Mouse (Mus musculus) stomach, embryonic 14.5 days (tissue): ENCODE measurements at regions not wholly inside any gene's neighbourhood (a gene's known extent, or its start where the extent isn't known, plus 50 kb on each side); places are given as distances from the start of the nearest gene placed in this dataset.
"Not testable (repeated sequence)": the region's sequence is repeated elsewhere in the genome, so short reads cannot be mapped to it uniquely, and the experiment has no call there.

Experiments used
- ATAC-seq: fragments of 200-750 bp; cut with Nextera tagmentation; 2 replicates; pipeline ENCODE4 v1.8.0; 2017; ENCODE audit warnings: low read depth, moderate TSS enrichment; ENCODE audit not compliant: insufficient number of reproducible peaks, insufficient read depth, low FRiP score
- H3K27ac ChIP-seq: fragments of 300-500 bp; sonication (generic); 2 replicates; pipeline ENCODE4 v1.5.1; 2014; ENCODE audit warnings: mild to moderate bottlenecking, low read length, moderate library complexity, mixed read lengths
- H3K27me3 ChIP-seq: fragments of 300-500 bp; sonication (generic); 2 replicates; pipeline ENCODE4 v1.6.1; 2014; ENCODE audit warnings: low read length, control low read depth, mixed read lengths; ENCODE audit not compliant: control insufficient read depth, insufficient read depth
- H3K36me3 ChIP-seq: fragments of 300-500 bp; sonication (generic); 2 replicates; pipeline ENCODE4 v1.6.1; 2014; ENCODE audit warnings: mild to moderate bottlenecking, control low read depth, low read length, moderate library complexity, mixed read lengths; ENCODE audit not compliant: control insufficient read depth, insufficient read depth
- H3K4me1 ChIP-seq: fragments of 300-500 bp; sonication (generic); 2 replicates; pipeline ENCODE4 v1.6.1; 2014; ENCODE audit warnings: low read length, control low read depth, mixed read lengths; ENCODE audit not compliant: control insufficient read depth, insufficient read depth
- H3K4me2 ChIP-seq: fragments of 300-500 bp; sonication (generic); replicated peaks from 2 replicates; pipeline ENCODE4 v1.6.1; 2014; ENCODE audit warnings: low read depth, low read length, control low read depth
- H3K4me3 ChIP-seq: fragments of 300-500 bp; sonication (generic); 2 replicates; pipeline ENCODE4 v1.5.1; 2014; ENCODE audit warnings: low read depth, low read length, control low read depth
- H3K9ac ChIP-seq: fragments of 300-500 bp; sonication (generic); replicated peaks from 2 replicates; pipeline ENCODE4 v1.6.1; 2014; ENCODE audit warnings: low read depth, mild to moderate bottlenecking, control low read depth, low read length, moderate library complexity, mixed read lengths
- H3K9me3 ChIP-seq: fragments of 300-500 bp; sonication (generic); 2 replicates; pipeline ENCODE4 v1.6.1; 2016; ENCODE audit warnings: low read depth, low read length, control low read depth; ENCODE audit not compliant: control insufficient read depth
- WGBS: fragments of 180-500 bp; shearing (Covaris S2); extraction: QIAGEN DNeasy Blood & Tissue Kit; methylation state at CpG from one replicate; pipeline ENCODE4 v1.1.7; 2014; 5-methylcytosine and 5-hydroxymethylcytosine counted together

DNA sequence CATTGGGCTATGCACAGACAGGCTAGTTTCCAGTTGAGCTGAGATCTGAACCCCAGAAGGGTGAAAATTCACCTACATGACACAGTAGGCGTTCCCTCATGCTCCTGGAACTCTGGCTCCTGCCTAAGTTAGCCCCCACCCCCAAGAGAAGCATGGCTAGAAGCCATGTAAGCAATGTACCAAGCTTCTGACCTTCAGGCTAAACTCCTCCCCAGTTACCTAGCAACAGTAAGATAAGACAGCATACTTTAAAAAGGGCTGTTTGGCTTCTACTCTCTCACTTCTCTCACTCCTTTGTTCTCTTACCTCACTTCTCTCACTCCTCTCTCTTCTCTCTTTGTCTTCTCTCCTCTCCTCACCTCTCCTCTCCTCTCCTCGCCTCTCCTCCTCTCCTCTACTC is 629.7 kb upstream of the Prmt6 start:
- H3K36me3 ChIP-seq, H3K4me2 ChIP-seq, H3K9ac ChIP-seq, H3K4me3 ChIP-seq, H3K9me3 ChIP-seq, H3K4me1 ChIP-seq, ATAC-seq, H3K27me3 ChIP-seq, H3K27ac ChIP-seq: not testable (repeated sequence)
- 40% methylated on average over 2 of the region's 2 CpGs for WGBS

DNA sequence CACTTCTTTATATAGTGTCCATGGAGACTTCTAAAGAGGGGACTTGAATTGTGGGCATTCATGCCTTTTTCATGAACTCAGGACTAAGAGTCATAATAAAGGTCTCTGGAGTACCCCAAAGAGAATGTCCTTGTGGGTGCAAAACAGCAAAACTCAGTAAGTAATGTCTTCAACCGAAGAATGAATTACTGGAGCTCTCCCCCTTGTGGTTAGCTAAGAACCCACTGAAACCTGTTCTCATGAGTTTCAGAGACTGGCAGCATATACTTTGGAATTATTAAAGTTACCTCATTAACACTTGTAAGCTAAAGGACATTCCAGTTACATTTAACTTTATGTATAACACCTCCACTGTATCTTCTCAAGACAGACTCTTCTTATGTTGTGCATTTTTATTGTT is 615.2 kb upstream of the Prmt6 start:
- ATAC-seq: no peak
- Histone ChIP-seq H3K27ac (no peak overlapping the region), H3K4me3 (no peak overlapping the region), H3K9me3 (no peaks in the 10 kb centered on the region), H3K36me3 (no peaks in the 10 kb centered on the region), H3K4me2 (no peak overlapping the region), H3K27me3 (no peaks in the 10 kb centered on the region), H3K4me1 (no peaks in the 10 kb centered on the region), H3K9ac (no peak overlapping the region)
- 62% methylated on average over 1 of the region's 1 CpGs for WGBS

DNA sequence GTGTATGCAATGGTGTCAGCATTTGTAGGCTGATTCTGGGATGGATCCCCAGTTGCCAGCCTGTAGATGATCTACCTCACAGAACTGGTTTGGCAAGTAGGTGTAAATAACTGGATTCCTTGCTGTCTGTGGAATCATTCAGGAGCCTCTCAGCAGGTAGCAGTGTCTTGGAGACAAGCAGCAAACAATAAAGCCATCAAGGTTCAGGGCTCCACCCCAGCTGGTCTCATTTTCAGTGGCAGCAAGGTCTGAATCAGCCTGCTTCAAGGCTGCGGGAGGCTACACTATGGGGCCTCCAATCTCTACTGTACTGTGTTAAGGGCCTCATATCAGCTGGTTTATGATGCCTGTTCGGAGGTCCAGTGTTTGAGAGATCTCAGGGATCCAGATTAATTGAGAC is 596.4 kb upstream of the Prmt6 start:
- 75% methylated on average over 2 of the region's 2 CpGs for WGBS
- Histone ChIP-seq H3K9me3 (no peaks in the 10 kb centered on the region), H3K4me2 (no peak overlapping the region), H3K27ac (no peak overlapping the region), H3K36me3 (no peaks in the 10 kb centered on the region), H3K4me1 (no peaks in the 10 kb centered on the region), H3K9ac (no peak overlapping the region), H3K4me3 (no peak overlapping the region), H3K27me3 (no peaks in the 10 kb centered on the region)
- ATAC-seq: no peak

DNA sequence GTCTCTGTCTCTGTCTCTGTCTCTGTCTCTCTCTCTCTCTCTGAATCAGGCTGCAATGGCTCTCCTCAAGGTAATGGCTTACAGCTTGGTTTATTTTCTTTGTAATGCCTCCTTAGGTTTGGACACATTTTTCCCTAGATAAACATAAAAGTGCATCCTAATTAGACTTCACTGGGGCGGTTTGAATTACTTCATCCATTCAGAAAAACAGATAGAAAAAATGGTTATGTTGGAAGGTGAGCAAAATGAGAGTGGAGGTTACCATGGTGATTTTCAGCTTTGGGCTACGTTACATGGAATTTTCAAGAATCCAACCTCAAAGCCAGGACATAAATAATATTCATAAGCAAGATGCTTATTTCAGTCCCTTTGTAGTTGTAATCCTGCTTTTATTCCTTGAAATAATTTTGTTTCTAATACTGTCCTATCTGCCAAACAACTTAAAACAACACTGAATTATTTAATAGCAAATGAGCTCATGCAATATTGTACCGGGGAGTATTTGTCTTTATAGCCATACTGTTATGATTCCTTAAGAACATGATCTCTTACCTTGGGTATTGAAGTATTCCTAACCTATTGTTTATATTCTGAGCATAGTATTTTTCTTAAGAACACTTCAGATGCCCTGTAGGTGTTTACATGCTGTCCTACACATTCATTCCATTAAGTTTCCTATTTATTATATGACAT is 570.1 kb upstream of the Prmt6 start:
- no peaks in the 10 kb centered on the region for H3K27me3 ChIP-seq
- ATAC-seq: no peak
- H3K4me1 ChIP-seq: no peaks in the 10 kb centered on the region
- H3K9ac ChIP-seq: no peak overlapping the region
- no peak overlapping the region for H3K4me2 ChIP-seq
- no peaks in the 10 kb centered on the region for H3K36me3 ChIP-seq
- H3K9me3 ChIP-seq: no peaks in the 10 kb centered on the region
- 62% methylated on average over 3 of the region's 3 CpGs for WGBS
- H3K27ac ChIP-seq: no peak overlapping the region
- no peak overlapping the region for H3K4me3 ChIP-seq

DNA sequence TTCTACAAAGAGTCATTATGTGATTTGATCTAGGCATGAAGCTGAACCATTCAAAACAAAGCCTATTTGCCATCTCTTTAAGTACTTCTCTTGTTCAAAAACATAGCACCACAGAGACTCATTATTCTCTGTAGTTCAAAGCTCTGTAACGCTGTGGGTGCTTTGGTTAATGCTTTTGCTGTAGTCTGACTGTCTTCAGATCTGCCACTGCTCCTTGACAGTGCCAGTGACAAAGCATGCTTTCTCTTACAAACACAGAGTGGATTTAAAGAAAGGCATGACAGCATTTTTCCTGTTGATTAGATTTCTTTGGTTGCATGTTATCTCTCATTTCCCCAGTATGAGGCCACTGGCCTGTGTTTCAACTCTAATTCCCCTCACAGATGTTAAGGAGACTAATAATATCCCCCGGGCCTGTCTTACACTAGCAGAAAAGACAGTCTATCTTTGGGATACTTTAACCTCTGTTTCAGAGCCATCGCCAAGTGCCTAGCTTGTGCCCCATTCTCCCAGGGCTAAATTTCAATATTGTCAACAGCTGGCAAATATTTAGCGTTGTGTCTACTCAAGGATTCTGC is 538.3 kb upstream of the Prmt6 start:
- no peaks in the 10 kb centered on the region for H3K36me3 ChIP-seq
- no peak overlapping the region for H3K9ac ChIP-seq
- no peaks in the 10 kb centered on the region for H3K27me3 ChIP-seq
- 53% methylated on average over 4 of the region's 4 CpGs for WGBS
- ATAC-seq: no peak
- H3K27ac ChIP-seq: no peak overlapping the region
- no peak overlapping the region for H3K4me2 ChIP-seq
- H3K9me3 ChIP-seq: no peaks in the 10 kb centered on the region
- no peak overlapping the region for H3K4me3 ChIP-seq
- no peaks in the 10 kb centered on the region for H3K4me1 ChIP-seq

DNA sequence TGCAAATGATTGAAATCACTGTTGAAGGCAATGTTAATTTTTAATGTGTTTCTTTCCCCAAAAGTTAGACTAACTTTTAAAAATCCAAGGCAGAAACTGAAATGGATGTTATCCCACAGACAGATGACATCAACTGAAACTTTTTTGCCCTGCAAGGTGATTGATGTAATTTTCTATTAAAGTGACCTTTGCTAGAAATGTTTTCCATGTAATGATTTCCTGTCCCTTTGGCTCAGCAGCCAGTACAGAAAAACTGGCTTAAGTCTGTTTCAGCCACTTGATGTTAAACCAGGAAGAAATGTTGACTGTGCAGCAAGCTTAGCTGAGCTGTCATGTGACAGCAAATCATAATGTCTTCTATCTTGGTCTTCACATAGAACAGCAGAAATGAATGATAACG is 504.5 kb upstream of the Prmt6 start:
- ATAC-seq: no peak
- Histone ChIP-seq H3K27me3 (no peaks in the 10 kb centered on the region), H3K4me1 (no peaks in the 10 kb centered on the region), H3K9ac (no peak overlapping the region), H3K9me3 (no peaks in the 10 kb centered on the region), H3K36me3 (no peaks in the 10 kb centered on the region), H3K27ac (no peak overlapping the region), H3K4me2 (no peak overlapping the region), H3K4me3 (no peak overlapping the region)
- 88% methylated on average over 1 of the region's 1 CpGs for WGBS

DNA sequence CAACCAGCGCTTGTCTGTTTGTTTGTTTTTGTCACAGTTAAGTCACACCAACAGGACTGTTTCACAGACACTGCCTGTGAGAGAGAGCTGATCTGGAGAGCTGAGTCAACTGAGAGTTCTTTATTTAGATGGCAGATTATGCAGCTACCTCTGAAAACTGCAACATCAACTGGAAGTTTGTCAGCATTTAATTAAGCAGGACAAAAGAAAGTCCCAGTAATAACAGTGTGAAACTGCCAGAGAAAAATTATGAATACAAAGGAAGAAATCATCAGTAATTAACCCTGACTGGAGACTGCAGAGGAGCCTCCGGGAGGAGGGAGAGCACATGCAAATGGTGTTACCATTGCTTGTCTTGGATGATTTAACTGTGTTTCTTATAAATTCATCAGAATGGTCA is 495.5 kb upstream of the Prmt6 start:
- H3K27ac ChIP-seq: no peak overlapping the region
- no peak overlapping the region for H3K4me2 ChIP-seq
- no peaks in the 10 kb centered on the region for H3K36me3 ChIP-seq
- H3K9ac ChIP-seq: no peak overlapping the region
- H3K27me3 ChIP-seq: no peaks in the 10 kb centered on the region
- H3K4me1 ChIP-seq: no peaks in the 10 kb centered on the region
- no peak for ATAC-seq
- H3K4me3 ChIP-seq: no peak overlapping the region
- no peaks in the 10 kb centered on the region for H3K9me3 ChIP-seq
- WGBS: 31% methylated on average over 2 of the region's 2 CpGs

DNA sequence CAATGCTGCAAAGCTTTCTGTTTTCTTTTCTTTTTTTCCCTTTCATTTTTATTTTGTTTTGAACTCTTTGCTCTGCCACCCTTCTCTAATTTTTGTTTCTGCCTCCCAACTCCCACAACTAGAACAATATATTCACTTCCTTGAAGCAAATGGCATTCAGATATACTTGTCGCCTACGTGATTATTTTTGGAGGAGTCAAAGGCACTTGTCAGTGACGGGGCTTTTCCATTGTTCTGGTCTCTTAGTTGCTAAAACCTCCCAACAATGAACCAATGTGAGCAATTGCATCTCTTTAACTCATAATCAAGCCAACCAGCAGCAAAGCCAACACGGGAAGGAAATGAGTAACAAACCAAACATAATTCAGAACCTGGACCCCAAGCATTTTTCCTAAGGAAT is 449.3 kb upstream of the Prmt6 start:
- no peak overlapping the region for H3K4me3 ChIP-seq
- H3K9ac ChIP-seq: no peak overlapping the region
- no peaks in the 10 kb centered on the region for H3K36me3 ChIP-seq
- 85% methylated on average over 4 of the region's 4 CpGs for WGBS
- no peaks in the 10 kb centered on the region for H3K4me1 ChIP-seq
- H3K27me3 ChIP-seq: no peaks in the 10 kb centered on the region
- H3K27ac ChIP-seq: no peak overlapping the region
- no peak overlapping the region for H3K4me2 ChIP-seq
- ATAC-seq: no peak
- no peaks in the 10 kb centered on the region for H3K9me3 ChIP-seq

DNA sequence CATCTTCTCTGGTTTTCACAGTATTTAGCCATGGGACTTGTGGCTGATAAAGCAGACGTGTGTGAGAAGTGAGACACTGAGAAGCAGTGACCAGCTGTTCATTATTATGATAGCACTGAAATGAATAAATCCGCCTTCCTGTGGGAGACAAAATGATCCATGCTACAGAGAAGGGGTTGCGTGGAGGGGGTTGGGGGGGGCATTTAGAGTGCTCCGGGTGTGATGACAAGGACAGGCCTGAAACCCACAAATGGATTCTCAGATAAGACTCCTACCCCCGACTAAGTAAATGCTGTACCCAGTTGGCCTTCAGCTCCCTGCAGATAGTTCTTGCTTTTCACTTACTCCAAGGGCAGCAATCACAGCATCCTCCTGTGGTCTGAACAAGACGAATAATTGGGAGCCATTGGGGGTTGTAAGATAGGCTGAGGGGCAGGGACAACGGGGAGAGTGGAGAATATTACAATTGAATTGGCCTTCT is 416.8 kb upstream of the Prmt6 start:
- no peaks in the 10 kb centered on the region for H3K27me3 ChIP-seq
- H3K9ac ChIP-seq: no peak overlapping the region
- H3K4me3 ChIP-seq: no peak overlapping the region
- H3K4me2 ChIP-seq: no peak overlapping the region
- no peak for ATAC-seq
- H3K27ac ChIP-seq: no peak overlapping the region
- no peaks in the 10 kb centered on the region for H3K4me1 ChIP-seq
- no peaks in the 10 kb centered on the region for H3K9me3 ChIP-seq
- WGBS: 56% methylated on average over 7 of the region's 7 CpGs
- no peaks in the 10 kb centered on the region for H3K36me3 ChIP-seq
